Mouse (Mus musculus) limb, embryonic 13.5 days (tissue): Measurements from ENCODE around the gene Apol8. TPM values are rescaled to one million over a fixed set of nuclear protein-coding genes. Genes with fewer than 3 reads are reported as not detected.

Experiments used
- ATAC-seq: fragments of 200-750 bp; cut with Nextera tagmentation; 2 replicates; pipeline ENCODE4 v1.8.0; 2017; ENCODE audit warnings: low read depth, moderate number of reproducible peaks, moderate TSS enrichment; ENCODE audit not compliant: low FRiP score
- H3K27ac ChIP-seq: fragments of 300-500 bp; sonication (generic); 2 replicates; pipeline ENCODE4 v1.5.1; 2015; ENCODE audit warnings: inconsistent platforms, mild to moderate bottlenecking, moderate library complexity
- H3K27me3 ChIP-seq: fragments of 300-500 bp; sonication (generic); 2 replicates; pipeline ENCODE4 v1.6.1; 2015; ENCODE audit warnings: mild to moderate bottlenecking, inconsistent platforms
- H3K36me3 ChIP-seq: fragments of 300-500 bp; sonication (generic); 2 replicates; pipeline ENCODE4 v1.6.1; 2015; ENCODE audit warnings: inconsistent platforms, mild to moderate bottlenecking, moderate library complexity
- H3K4me1 ChIP-seq: fragments of 300-500 bp; sonication (generic); 2 replicates; pipeline ENCODE4 v1.6.1; 2015; ENCODE audit warnings: inconsistent platforms
- H3K4me2 ChIP-seq: fragments of 300-500 bp; sonication (generic); replicated peaks from 2 replicates; pipeline ENCODE4 v1.6.1; 2015; ENCODE audit warnings: inconsistent platforms, mild to moderate bottlenecking, moderate library complexity
- H3K4me3 ChIP-seq: fragments of 300-500 bp; sonication (generic); 2 replicates; pipeline ENCODE4 v1.5.1; 2015; ENCODE audit warnings: moderate library complexity, mild to moderate bottlenecking, inconsistent platforms
- H3K9ac ChIP-seq: fragments of 300-500 bp; sonication (generic); 2 replicates; pipeline ENCODE4 v1.6.1; 2015; ENCODE audit warnings: mild to moderate bottlenecking, inconsistent platforms
- H3K9me3 ChIP-seq: fragments of 300-500 bp; sonication (generic); 2 replicates; pipeline ENCODE4 v1.6.1; 2016; ENCODE audit warnings: inconsistent platforms
- WGBS: fragments of 180-500 bp; shearing (Covaris S2); methylation state at CpG from one replicate; pipeline ENCODE4 v1.1.7; 2015; 5-methylcytosine and 5-hydroxymethylcytosine counted together
- polyA plus RNA-seq: library from polyadenylated mRNA; unstranded; fragments of >200 nt; fragmentation: Nextera tagmentation; extraction: Ambion mirVana; gene quantifications from 2 replicates; pipeline ENCODE4 v1.2.1, GENCODE M21; 2015

The Apol8 gene
- polyA plus RNA-seq, 1 experiment from 2014 or later = not detected

DNA sequence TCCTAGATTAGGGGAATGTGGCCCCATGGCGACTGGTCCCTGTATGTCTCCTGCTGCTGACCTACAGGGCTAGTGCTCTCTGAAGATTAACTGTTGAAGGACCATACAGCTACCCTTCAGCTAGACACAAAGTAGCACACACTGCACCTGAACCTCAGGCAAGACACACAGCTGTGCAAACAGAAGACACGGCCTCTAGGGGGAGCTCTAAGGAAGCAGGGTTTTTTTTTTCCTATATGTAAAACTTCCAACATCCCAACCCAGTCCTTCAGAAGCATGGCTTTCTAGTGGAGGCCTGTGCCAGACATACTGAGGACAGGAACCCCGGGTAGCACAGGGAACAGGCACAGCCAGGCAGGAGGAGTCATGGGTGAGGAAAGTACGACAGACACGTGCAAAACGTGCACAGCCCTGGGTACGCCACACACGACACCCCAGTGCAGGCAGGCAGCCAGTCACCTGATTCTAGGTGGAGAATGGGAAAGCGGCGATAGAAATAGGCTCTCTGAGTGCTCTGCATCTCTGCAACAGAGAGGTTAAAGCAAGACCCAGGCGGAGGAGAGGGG, 25.7 kb upstream of the Apol8 start:
- Histone ChIP-seq H3K27me3 (no peaks in the 10 kb centered on the region), H3K36me3 (peaks cover 100% of the 10 kb centered on the region), H3K4me3 (no peak overlapping the region), H3K4me2 (no peak overlapping the region), H3K9me3 (no peaks in the 10 kb centered on the region), H3K9ac (no peak overlapping the region), H3K4me1 (peaks cover 11% of the 10 kb centered on the region), H3K27ac (no peak overlapping the region)
- WGBS = 82% methylated on average over 11 of the region's 11 CpGs
- ATAC-seq = no peak

GRCm38 (mm10) chr15:77775186-77775963, 18.6 kb upstream of the Apol8 start:
- Histone ChIP-seq H3K27me3 (no peaks in the 10 kb centered on the region), H3K9me3 (no peaks in the 10 kb centered on the region), H3K4me3 (no peak overlapping the region), H3K27ac (no peak overlapping the region), H3K4me1 (no peaks in the 10 kb centered on the region), H3K9ac (no peak overlapping the region), H3K4me2 (no peak overlapping the region), H3K36me3 (peaks cover 98% of the 10 kb centered on the region)
- whole genome bisulfite sequencing = 70% methylated on average over 20 of the region's 20 CpGs
- peak; percentile 58 for ATAC-seq

- Histone ChIP-seq H3K27me3 (no peaks in the 10 kb centered on the region), H3K4me1 (no peaks in the 10 kb centered on the region), H3K9ac (no peak overlapping the region), H3K9me3 (no peaks in the 10 kb centered on the region), H3K36me3 (peaks cover 98% of the 10 kb centered on the region), H3K4me2 (no peak overlapping the region), H3K4me3 (no peak overlapping the region), H3K27ac (no peak overlapping the region)
- 94% methylated on average over 10 of the region's 10 CpGs for WGBS
- ATAC-seq = no peak
Measured at GRCm38 (mm10) chr15:77774303-77774702, 17.5 kb upstream of the Apol8 start.

GRCm38 (mm10) chr15:77773099-77773915, 16.5 kb upstream of the Apol8 start:
- 92% methylated on average over 19 of the region's 19 CpGs for WGBS
- no peak overlapping the region for H3K9ac ChIP-seq
- no peaks in the 10 kb centered on the region for H3K9me3 ChIP-seq
- H3K4me1 ChIP-seq = no peaks in the 10 kb centered on the region
- no peak overlapping the region for H3K4me3 ChIP-seq
- no peak overlapping the region for H3K27ac ChIP-seq
- H3K27me3 ChIP-seq = no peaks in the 10 kb centered on the region
- no peak for ATAC-seq
- peaks cover 98% of the 10 kb centered on the region for H3K36me3 ChIP-seq
- H3K4me2 ChIP-seq = no peak overlapping the region

DNA sequence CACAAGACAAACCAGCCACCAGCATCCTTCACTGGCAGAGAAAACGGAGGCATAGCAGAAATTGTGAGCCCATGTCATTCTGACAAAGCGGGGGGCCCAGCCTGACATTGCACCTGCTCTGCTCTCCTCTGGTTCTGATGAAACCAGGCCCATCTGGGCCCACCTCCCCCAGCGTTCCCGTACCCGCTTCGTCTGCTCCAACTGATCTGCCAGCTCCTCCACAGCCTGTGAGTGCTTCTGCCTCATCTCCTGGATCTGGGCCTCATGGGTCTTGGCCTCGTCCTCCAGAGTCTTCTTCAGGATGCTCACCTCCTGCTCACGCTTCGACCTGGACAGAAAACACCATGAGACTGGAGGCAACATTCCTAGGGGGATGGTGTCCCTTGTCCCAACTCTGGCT, 14.1 kb upstream of the Apol8 start:
- peaks cover 98% of the 10 kb centered on the region for H3K36me3 ChIP-seq
- no peak for ATAC-seq
- no peaks in the 10 kb centered on the region for H3K27me3 ChIP-seq
- 92% methylated on average over 9 of the region's 9 CpGs for WGBS
- H3K4me2 ChIP-seq = no peak overlapping the region
- H3K9me3 ChIP-seq = no peaks in the 10 kb centered on the region
- H3K9ac ChIP-seq = no peak overlapping the region
- H3K4me1 ChIP-seq = no peaks in the 10 kb centered on the region
- no peak overlapping the region for H3K4me3 ChIP-seq
- H3K27ac ChIP-seq = no peak overlapping the region

DNA sequence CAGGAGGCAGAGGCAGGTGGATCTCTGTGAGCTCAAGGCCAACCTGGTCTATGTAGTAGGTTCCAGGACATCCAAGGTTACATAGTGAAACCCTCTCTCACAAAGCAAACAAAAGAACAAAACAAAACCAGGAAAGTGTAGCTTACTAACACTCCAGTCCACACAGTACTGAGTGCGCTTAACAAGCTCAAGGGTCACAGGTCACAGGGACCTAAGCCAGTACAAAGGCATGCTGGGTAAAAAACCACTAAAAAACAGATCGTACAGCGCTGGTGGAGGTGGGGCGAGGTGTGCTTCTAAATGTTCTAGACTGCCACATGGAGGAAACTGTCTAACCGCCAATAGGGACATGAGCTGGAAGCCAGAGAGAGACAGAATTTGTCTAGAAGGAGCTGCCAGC, 13.5 kb upstream of the Apol8 start:
- H3K4me3 ChIP-seq = no peak overlapping the region
- peaks cover 5% of the 10 kb centered on the region for H3K4me1 ChIP-seq
- no peak for ATAC-seq
- WGBS = 95% methylated on average over 5 of the region's 5 CpGs
- no peaks in the 10 kb centered on the region for H3K27me3 ChIP-seq
- no peaks in the 10 kb centered on the region for H3K9me3 ChIP-seq
- no peak overlapping the region for H3K27ac ChIP-seq
- peaks cover 98% of the 10 kb centered on the region for H3K36me3 ChIP-seq
- no peak overlapping the region for H3K4me2 ChIP-seq
- H3K9ac ChIP-seq = no peak overlapping the region

- Histone ChIP-seq H3K4me1 (peaks cover 21% of the 10 kb centered on the region), H3K9ac (no peak overlapping the region), H3K9me3 (no peaks in the 10 kb centered on the region), H3K36me3 (peaks cover 100% of the 10 kb centered on the region), H3K4me3 (no peak overlapping the region), H3K27ac (no peak overlapping the region), H3K4me2 (no peak overlapping the region), H3K27me3 (no peaks in the 10 kb centered on the region)
- WGBS = 93% methylated on average over 11 of the region's 11 CpGs
- ATAC-seq = no peak
Measured at GRCm38 (mm10) chr15:77766981-77767380, 10.2 kb upstream of the Apol8 start.

DNA sequence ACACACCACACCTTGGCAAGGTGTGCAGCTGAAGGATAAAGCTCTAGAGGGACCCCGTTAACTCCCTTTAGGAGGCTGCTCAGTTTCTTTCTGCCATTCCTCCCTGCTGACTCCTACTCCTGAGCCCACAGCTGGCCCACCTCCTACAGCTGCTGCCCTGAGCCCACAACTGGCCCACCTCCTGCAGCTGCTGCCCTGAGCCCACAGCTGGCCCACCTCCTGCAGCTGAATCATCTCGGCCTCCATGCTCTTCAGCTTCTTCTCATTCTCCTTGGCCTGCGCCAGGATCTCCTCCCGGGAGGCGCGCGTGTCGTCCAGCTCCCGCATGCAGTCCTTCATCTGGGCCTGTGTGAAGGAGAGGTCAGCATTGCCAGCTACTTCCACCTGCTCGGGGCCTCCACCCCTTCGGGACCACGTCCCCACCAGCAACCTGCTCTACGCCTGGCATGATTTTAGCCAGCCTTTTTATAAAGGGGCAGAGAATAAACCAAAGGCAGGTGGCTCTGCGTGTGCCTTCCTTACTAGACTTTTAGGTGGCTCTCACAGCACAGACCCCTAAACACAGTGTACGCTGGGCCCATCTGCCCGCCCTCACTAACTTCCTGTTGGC, 8.8 kb upstream of the Apol8 start:
- Histone ChIP-seq H3K4me2 (no peak overlapping the region), H3K4me1 (peaks cover 21% of the 10 kb centered on the region), H3K36me3 (peaks cover 100% of the 10 kb centered on the region), H3K9me3 (no peaks in the 10 kb centered on the region), H3K27ac (0 out of 2 replicates have a peak overlapping the region, but pooled peaks have one; percentile 78), H3K4me3 (no peak overlapping the region), H3K27me3 (no peaks in the 10 kb centered on the region), H3K9ac (no peak overlapping the region)
- ATAC-seq = no peak
- WGBS = 89% methylated on average over 16 of the region's 16 CpGs

- peak overlapping the region; percentile 78 for H3K27ac ChIP-seq
- H3K36me3 ChIP-seq = peaks cover 99% of the 10 kb centered on the region
- 65% methylated on average over 13 of the region's 13 CpGs for WGBS
- H3K9me3 ChIP-seq = no peaks in the 10 kb centered on the region
- H3K27me3 ChIP-seq = no peaks in the 10 kb centered on the region
- H3K4me3 ChIP-seq = no peak overlapping the region
- H3K9ac ChIP-seq = no peak overlapping the region
- H3K4me2 ChIP-seq = no peak overlapping the region
- H3K4me1 ChIP-seq = peaks cover 21% of the 10 kb centered on the region
- ATAC-seq = peak; percentile 60
Measured at GRCm38 (mm10) chr15:77764391-77765006, 7.7 kb upstream of the Apol8 start.

- Histone ChIP-seq H3K9me3 (no peaks in the 10 kb centered on the region), H3K4me2 (no peak overlapping the region), H3K27ac (peak overlapping the region; percentile 78; the same call in 1 of the 2 replicates), H3K36me3 (peaks cover 93% of the 10 kb centered on the region), H3K27me3 (no peaks in the 10 kb centered on the region), H3K4me3 (no peak overlapping the region), H3K9ac (no peak overlapping the region), H3K4me1 (peaks cover 21% of the 10 kb centered on the region)
- WGBS = 85% methylated on average over 11 of the region's 11 CpGs
- ATAC-seq = no peak
Measured at GRCm38 (mm10) chr15:77763702-77764101, 6.9 kb upstream of the Apol8 start.

- Histone ChIP-seq H3K9me3 (no peaks in the 10 kb centered on the region), H3K9ac (no peak overlapping the region), H3K27ac (no peak overlapping the region), H3K4me3 (no peak overlapping the region), H3K4me1 (peaks cover 21% of the 10 kb centered on the region), H3K36me3 (peaks cover 87% of the 10 kb centered on the region), H3K4me2 (no peak overlapping the region), H3K27me3 (no peaks in the 10 kb centered on the region)
- no peak for ATAC-seq
- 89% methylated on average over 16 of the region's 16 CpGs for WGBS
Measured at GRCm38 (mm10) chr15:77763050-77763449, 6.2 kb upstream of the Apol8 start.
